In the genomic region with DNA sequence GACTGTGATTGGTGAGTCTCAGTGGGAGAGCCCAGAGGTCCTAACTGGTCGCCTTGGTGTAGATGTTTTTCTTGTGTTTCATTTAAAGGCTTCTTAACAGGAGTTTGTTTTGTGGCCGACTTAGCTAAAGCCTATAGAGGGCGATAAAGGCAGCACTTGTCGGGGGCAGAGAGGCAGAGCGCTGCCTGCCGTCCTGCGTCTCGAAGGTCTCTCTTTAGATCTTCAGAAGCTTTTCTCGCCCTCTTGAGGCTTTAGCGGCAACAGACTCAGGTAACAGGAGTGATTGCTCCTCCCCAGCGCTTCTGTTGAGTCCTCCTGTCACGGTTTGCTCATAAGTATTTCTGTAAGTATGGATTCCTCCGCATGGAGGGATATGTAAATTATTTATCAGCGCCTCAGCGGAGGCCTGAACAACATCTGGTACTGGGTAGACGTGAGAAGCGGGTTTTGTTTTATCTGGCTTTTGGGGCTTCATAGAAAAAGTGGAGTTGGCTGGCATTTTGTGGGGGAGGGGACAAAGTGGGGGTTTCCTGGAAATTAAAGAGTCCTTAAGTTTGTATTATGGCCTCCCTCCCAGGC, we compare ENCODE assay signal across 9 mouse cellular contexts. TPM values are rescaled to one million over a fixed set of nuclear protein-coding genes. Genes with fewer than 3 reads are reported as not detected.
DNase-seq lines count a peak whose midpoint lies in the region; TF ChIP-seq lines count a peak whose summit lies in the region.
"Had no signal": no experiment of that assay in that cellular context is flagged by ENCODE, and none has a peak within 500 bp of the region (broad histone marks: within the 10 kb centered on the region; RNA-seq: fewer than 3 reads in every experiment).

No protein-coding gene starts in this region.

- WGBS in thymus, adult 2 months: 32% methylated on average over 17 of the region's 17 CpGs

- DNase-seq in cerebellum, postnatal 14 days: peak; percentile 32 to 44
- no peak for DNase-seq in cerebellum, adult 11-12 months
- peak; percentile 30 for DNase-seq in ovary, postnatal 36 days (ENCODE audit: low spot score)
- no peak for DNase-seq in ovary, postnatal 10 days (ENCODE audit: low spot score)
- DNase-seq in induced T-regulatory cell, adult 2 months (ENCODE audit: low read depth): peak; percentile 38
- DNase-seq in mesoderm, embryonic 11.5 days (ENCODE audit: low read depth, low spot score): peak; percentile 52
- peak; percentile 47 for DNase-seq in thymus, adult 2 months
- DNase-seq in B cell, adult 2 months: no peak

- 0 out of 2 replicates have a peak, but pooled peaks have one; percentile 49 for TF ChIP-seq CTCF in thymus, adult 2 months (IDR thresholded peaks at IDR 0.05; ENCODE audit: borderline replicate concordance, control insufficient read depth, extremely low read depth, insufficient read depth, low read length, poor library complexity)

- no peaks in the 10 kb centered on the region for H3K27me3 ChIP-seq in thymus, adult 2 months (ENCODE audit: control insufficient read depth, insufficient read depth, low read length)

- H3K27ac ChIP-seq in thymus, adult 2 months (ENCODE audit: control insufficient read depth, insufficient read depth, low read length): no peak overlapping the region

- H3K36me3 ChIP-seq in thymus, adult 2 months (ENCODE audit: control insufficient read depth, insufficient read depth, low read length): no peaks in the 10 kb centered on the region

- TF ChIP-seq POLR2A in thymus, adult 2 months (IDR thresholded peaks at IDR 0.05; ENCODE audit: control insufficient read depth, extremely low read depth, insufficient read depth, low read length, poor library complexity): no peak

- peaks cover 4% of the 10 kb centered on the region; the same call in 1 of the 2 replicates for H3K4me1 ChIP-seq in thymus, adult 2 months (replicated peaks; ENCODE audit: control insufficient read depth, insufficient read depth, low read length)

- no peak overlapping the region for H3K4me3 ChIP-seq in thymus, adult 2 months (ENCODE audit: control insufficient read depth, insufficient read depth, low read length)

RNA-seq across cellular contexts. Expression of a gene that starts 19.9 kb away (rescaled TPM):
- polyA plus RNA-seq in thymus, adult 2 months (2012; rRNA removed): not detected in 2 replicates
- polyA plus RNA-seq: stomach, embryonic 16.5 days had no signal

RNA-seq across cellular contexts. Expression of a gene that starts 57.2 kb away (rescaled TPM):
- polyA plus RNA-seq in thymus, adult 2 months (2012; rRNA removed): 22.0 and 27.8 TPM in 2 replicates

Comparison
In these comparisons a context has a peak if more than half of its experiments do, and no peak if none do; other contexts are left out.
1. DNase-seq: peak in cerebellum, postnatal 14 days (2 of 2), ovary, postnatal 36 days (single experiment), induced T-regulatory cell, adult 2 months (single experiment), mesoderm, embryonic 11.5 days (single experiment) and thymus, adult 2 months (single experiment); none in cerebellum, adult 11-12 months (single experiment), ovary, postnatal 10 days (single experiment) and B cell, adult 2 months (0 of 2).